Mouse (Mus musculus): Measurements from ENCODE around the gene Chrm4. TPM values are rescaled to one million over a fixed set of nuclear protein-coding genes. Genes with fewer than 3 reads are reported as not detected.

The Chrm4 gene
- total and polyA plus RNA-seq, 2 experiments = not detected

DNA sequence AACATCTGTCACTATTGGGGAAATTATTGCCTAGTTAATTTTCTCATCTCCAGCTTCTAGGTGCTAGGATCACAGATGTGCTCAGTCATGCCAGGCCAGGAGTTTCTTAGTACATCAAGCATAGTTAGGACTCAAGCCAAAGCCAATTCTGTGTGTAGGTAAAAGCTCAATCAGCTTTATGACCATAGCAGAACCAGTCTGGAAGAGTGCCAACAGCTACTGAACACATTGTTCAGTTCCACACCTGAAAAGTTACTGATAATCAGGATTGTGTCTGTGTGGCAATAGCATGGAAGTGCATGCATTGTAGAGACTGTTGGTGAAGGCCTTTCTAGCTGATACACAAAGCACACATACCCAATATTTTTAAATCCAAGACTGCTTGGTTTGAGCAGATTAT, 29.1 kb upstream of the Chrm4 start:
- no peak overlapping the region for H3K27ac ChIP-seq (replicated peaks; ENCODE audit: insufficient read depth, low read depth, low read length)
- H3K36me3 ChIP-seq (ENCODE audit: control insufficient read depth, insufficient read depth, low read length) = peaks cover 41% of the 10 kb centered on the region
- H3K27me3 ChIP-seq (ENCODE audit: control insufficient read depth, insufficient read depth, low read length) = no peaks in the 10 kb centered on the region
- no peak overlapping the region for H3K9ac ChIP-seq (ENCODE audit: low read depth, low read length)
- H3K4me1 ChIP-seq (ENCODE audit: control insufficient read depth, insufficient read depth, low read length) = no peaks in the 10 kb centered on the region
- H3K79me2 ChIP-seq (ENCODE audit: control insufficient read depth, insufficient read depth, low read length) = no peaks in the 10 kb centered on the region
- no peak for DNase-seq (ENCODE audit: extremely low read depth, low read depth, low spot score)
- no peak overlapping the region for H3K4me3 ChIP-seq (ENCODE audit: insufficient read depth, low read depth, low read length)
- TF ChIP-seq POLR2A (IDR thresholded peaks at IDR 0.05; ENCODE audit: extremely low read depth, insufficient read depth, low read length) = no peak
- no peak for TF ChIP-seq CTCF (IDR thresholded peaks at IDR 0.05; ENCODE audit: low read depth, low read length)

DNA sequence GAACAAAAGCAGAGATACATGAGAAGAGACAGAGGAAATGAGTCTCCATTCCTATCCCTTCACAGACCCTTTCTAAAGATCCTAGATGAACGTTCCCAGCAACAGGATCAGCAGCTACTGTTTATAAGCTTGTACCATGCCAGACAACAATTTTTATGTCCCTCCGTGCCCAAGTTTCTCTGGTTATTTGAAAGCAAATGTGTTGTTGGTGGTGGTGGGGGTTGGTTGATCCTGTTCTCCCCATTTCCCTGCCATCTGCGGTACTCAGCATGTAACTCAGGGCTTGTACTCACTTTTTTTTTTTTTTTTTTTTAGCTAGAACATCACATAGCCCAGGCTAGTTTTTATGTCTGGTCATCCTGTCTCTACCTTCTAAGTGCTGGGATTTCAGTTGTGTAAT, 27.9 kb upstream of the Chrm4 start:
- Histone ChIP-seq H3K79me2 (ENCODE audit: control insufficient read depth, insufficient read depth, low read length) (no peaks in the 10 kb centered on the region), H3K27ac (replicated peaks; ENCODE audit: insufficient read depth, low read depth, low read length) (no peak overlapping the region), H3K9ac (ENCODE audit: low read depth, low read length) (no peak overlapping the region), H3K27me3 (ENCODE audit: control insufficient read depth, insufficient read depth, low read length) (no peaks in the 10 kb centered on the region), H3K4me3 (ENCODE audit: insufficient read depth, low read depth, low read length) (no peak overlapping the region), H3K4me1 (ENCODE audit: control insufficient read depth, insufficient read depth, low read length) (no peaks in the 10 kb centered on the region), H3K36me3 (ENCODE audit: control insufficient read depth, insufficient read depth, low read length) (peaks cover 37% of the 10 kb centered on the region)
- DNase-seq (ENCODE audit: extremely low read depth, low read depth, low spot score) = no peak
- TF ChIP-seq CTCF (IDR thresholded peaks at IDR 0.05; ENCODE audit: low read depth, low read length) (no peak), POLR2A (IDR thresholded peaks at IDR 0.05; ENCODE audit: extremely low read depth, insufficient read depth, low read length) (no peak)
- 96% methylated on average over 3 of the region's 3 CpGs for WGBS

GRCm38 (mm10) chr2:91900431-91900830, 26.6 kb upstream of the Chrm4 start:
- no peaks in the 10 kb centered on the region for H3K27me3 ChIP-seq (ENCODE audit: control insufficient read depth, insufficient read depth, low read length)
- no peak overlapping the region for H3K9ac ChIP-seq (ENCODE audit: low read depth, low read length)
- no peaks in the 10 kb centered on the region for H3K4me1 ChIP-seq (ENCODE audit: control insufficient read depth, insufficient read depth, low read length)
- no peak for DNase-seq (ENCODE audit: extremely low read depth, low read depth, low spot score)
- H3K36me3 ChIP-seq (ENCODE audit: control insufficient read depth, insufficient read depth, low read length) = peaks cover 33% of the 10 kb centered on the region
- 95% methylated on average over 8 of the region's 8 CpGs for WGBS
- no peak for TF ChIP-seq POLR2A (IDR thresholded peaks at IDR 0.05; ENCODE audit: extremely low read depth, insufficient read depth, low read length)
- no peak for TF ChIP-seq CTCF (IDR thresholded peaks at IDR 0.05; ENCODE audit: low read depth, low read length)
- no peaks in the 10 kb centered on the region for H3K79me2 ChIP-seq (ENCODE audit: control insufficient read depth, insufficient read depth, low read length)
- no peak overlapping the region for H3K27ac ChIP-seq (replicated peaks; ENCODE audit: insufficient read depth, low read depth, low read length)
- no peak overlapping the region for H3K4me3 ChIP-seq (ENCODE audit: insufficient read depth, low read depth, low read length)

- Histone ChIP-seq H3K9ac (ENCODE audit: low read depth, low read length) (no peak overlapping the region), H3K79me2 (ENCODE audit: control insufficient read depth, insufficient read depth, low read length) (no peaks in the 10 kb centered on the region), H3K36me3 (ENCODE audit: control insufficient read depth, insufficient read depth, low read length) (peaks cover 37% of the 10 kb centered on the region), H3K4me1 (ENCODE audit: control insufficient read depth, insufficient read depth, low read length) (peaks cover 3% of the 10 kb centered on the region), H3K4me3 (ENCODE audit: insufficient read depth, low read depth, low read length) (no peak overlapping the region), H3K27me3 (ENCODE audit: control insufficient read depth, insufficient read depth, low read length) (no peaks in the 10 kb centered on the region), H3K27ac (replicated peaks; ENCODE audit: insufficient read depth, low read depth, low read length) (no peak overlapping the region)
- no peak for DNase-seq (ENCODE audit: extremely low read depth, low read depth, low spot score)
- WGBS = 83% methylated on average over 5 of the region's 5 CpGs
- TF ChIP-seq CTCF (IDR thresholded peaks at IDR 0.05; ENCODE audit: low read depth, low read length) (no peak), POLR2A (IDR thresholded peaks at IDR 0.05; ENCODE audit: extremely low read depth, insufficient read depth, low read length) (no peak)
Observed at GRCm38 (mm10) chr2:91902336-91902735, 24.7 kb upstream of the Chrm4 start.

- no peak overlapping the region for H3K9ac ChIP-seq (ENCODE audit: low read depth, low read length)
- peaks cover 3% of the 10 kb centered on the region for H3K4me1 ChIP-seq (ENCODE audit: control insufficient read depth, insufficient read depth, low read length)
- no peak overlapping the region for H3K27ac ChIP-seq (replicated peaks; ENCODE audit: insufficient read depth, low read depth, low read length)
- DNase-seq (ENCODE audit: extremely low read depth, low read depth, low spot score) = no peak
- no peak overlapping the region for H3K4me3 ChIP-seq (ENCODE audit: insufficient read depth, low read depth, low read length)
- 93% methylated on average over 3 of the region's 3 CpGs for WGBS
- peaks cover 34% of the 10 kb centered on the region for H3K36me3 ChIP-seq (ENCODE audit: control insufficient read depth, insufficient read depth, low read length)
- H3K27me3 ChIP-seq (ENCODE audit: control insufficient read depth, insufficient read depth, low read length) = no peaks in the 10 kb centered on the region
- TF ChIP-seq POLR2A (IDR thresholded peaks at IDR 0.05; ENCODE audit: extremely low read depth, insufficient read depth, low read length) = no peak
- TF ChIP-seq CTCF (IDR thresholded peaks at IDR 0.05; ENCODE audit: low read depth, low read length) = no peak
- no peaks in the 10 kb centered on the region for H3K79me2 ChIP-seq (ENCODE audit: control insufficient read depth, insufficient read depth, low read length)
Observed at GRCm38 (mm10) chr2:91903171-91903925, 23.7 kb upstream of the Chrm4 start.

- no peak overlapping the region for H3K4me3 ChIP-seq (ENCODE audit: insufficient read depth, low read depth, low read length)
- H3K27ac ChIP-seq (replicated peaks; ENCODE audit: insufficient read depth, low read depth, low read length) = no peak overlapping the region
- no peaks in the 10 kb centered on the region for H3K27me3 ChIP-seq (ENCODE audit: control insufficient read depth, insufficient read depth, low read length)
- TF ChIP-seq POLR2A (IDR thresholded peaks at IDR 0.05; ENCODE audit: extremely low read depth, insufficient read depth, low read length) = no peak
- TF ChIP-seq CTCF (IDR thresholded peaks at IDR 0.05; ENCODE audit: low read depth, low read length) = no peak
- H3K9ac ChIP-seq (ENCODE audit: low read depth, low read length) = no peak overlapping the region
- no peak for DNase-seq (ENCODE audit: extremely low read depth, low read depth, low spot score)
- peaks cover 3% of the 10 kb centered on the region for H3K4me1 ChIP-seq (ENCODE audit: control insufficient read depth, insufficient read depth, low read length)
- H3K36me3 ChIP-seq (ENCODE audit: control insufficient read depth, insufficient read depth, low read length) = peaks cover 42% of the 10 kb centered on the region
- H3K79me2 ChIP-seq (ENCODE audit: control insufficient read depth, insufficient read depth, low read length) = no peaks in the 10 kb centered on the region
- WGBS = 86% methylated on average over 5 of the region's 5 CpGs
Observed at GRCm38 (mm10) chr2:91904618-91905307, 22.3 kb upstream of the Chrm4 start.
